Mouse (Mus musculus) CH12.LX (cell line): ENCODE data around the gene Mcm5.

ENCODE experiments used
- CTCF ChIP-seq, 2 experiments: IDR thresholded peaks in 1 of 2; conservative IDR thresholded peaks in 1 of 2; 2 replicates each; pipeline ENCODE4 v1.5.1; 2011 to 2012; ENCODE audit warnings: low read depth in 2 of 2, low read length in 2 of 2, improper control_type of control experiment in 1 of 2, inconsistent platforms in 1 of 2, mild to moderate bottlenecking in 1 of 2, moderate library complexity in 1 of 2
- E2F4 ChIP-seq: IDR thresholded peaks from 2 replicates; pipeline ENCODE4 v1.6.1; 2011; ENCODE audit warnings: low read depth, low read length, improper control_type of control experiment; ENCODE audit not compliant: insufficient replicate concordance
- GABPA ChIP-seq: IDR thresholded peaks from 2 replicates; pipeline ENCODE4 v1.6.1; 2012; ENCODE audit warnings: low read depth, low read length, improper control_type of control experiment, inconsistent platforms; ENCODE audit not compliant: insufficient replicate concordance
- HCFC1 ChIP-seq: IDR thresholded peaks from 2 replicates; pipeline ENCODE4 v1.6.1; 2012; ENCODE audit warnings: low read depth, mild to moderate bottlenecking, inconsistent platforms, low read length, improper control_type of control experiment
- MAX ChIP-seq: IDR thresholded peaks from 2 replicates; pipeline ENCODE4 v1.6.1; 2011; ENCODE audit warnings: low read length, improper control_type of control experiment
- MEF2A ChIP-seq: IDR thresholded peaks from 2 replicates; pipeline ENCODE4 v1.6.1; 2014; ENCODE audit warnings: low read depth, mild to moderate bottlenecking, inconsistent platforms, low read length, improper control_type of control experiment, borderline replicate concordance
- MYC ChIP-seq: IDR thresholded peaks from 2 replicates; pipeline ENCODE4 v1.6.1; 2011; ENCODE audit warnings: low read depth, mild to moderate bottlenecking, improper control_type of control experiment, low read length
- POLR2A ChIP-seq: IDR thresholded peaks from 2 replicates; pipeline ENCODE4 v1.6.1; 2011; ENCODE audit warnings: low read depth, mild to moderate bottlenecking, improper control_type of control experiment, low read length
- POLR2AphosphoS2 ChIP-seq: IDR thresholded peaks from 2 replicates; pipeline ENCODE4 v1.6.1; 2011; ENCODE audit warnings: low read depth, low read length, improper control_type of control experiment
- SMC3 ChIP-seq: IDR thresholded peaks from 2 replicates; pipeline ENCODE4 v1.6.1; 2011; ENCODE audit warnings: low read depth, low read length, improper control_type of control experiment
- TBP ChIP-seq: conservative IDR thresholded peaks from 2 replicates; pipeline ENCODE4 v1.6.1; 2011; ENCODE audit warnings: low read depth, low read length, improper control_type of control experiment
- TCF12 ChIP-seq: IDR thresholded peaks from 2 replicates; pipeline ENCODE4 v1.6.1; 2014; ENCODE audit warnings: low read depth, mild to moderate bottlenecking, inconsistent platforms, low read length, improper control_type of control experiment
- USF1 ChIP-seq: IDR thresholded peaks from 2 replicates; pipeline ENCODE4 v1.6.1; 2014; ENCODE audit warnings: low read depth, mild to moderate bottlenecking, inconsistent platforms, low read length, improper control_type of control experiment
- USF2 ChIP-seq: conservative IDR thresholded peaks from 2 replicates; pipeline ENCODE4 v1.6.1; 2011; ENCODE audit warnings: low read depth, low read length, improper control_type of control experiment

DNA sequence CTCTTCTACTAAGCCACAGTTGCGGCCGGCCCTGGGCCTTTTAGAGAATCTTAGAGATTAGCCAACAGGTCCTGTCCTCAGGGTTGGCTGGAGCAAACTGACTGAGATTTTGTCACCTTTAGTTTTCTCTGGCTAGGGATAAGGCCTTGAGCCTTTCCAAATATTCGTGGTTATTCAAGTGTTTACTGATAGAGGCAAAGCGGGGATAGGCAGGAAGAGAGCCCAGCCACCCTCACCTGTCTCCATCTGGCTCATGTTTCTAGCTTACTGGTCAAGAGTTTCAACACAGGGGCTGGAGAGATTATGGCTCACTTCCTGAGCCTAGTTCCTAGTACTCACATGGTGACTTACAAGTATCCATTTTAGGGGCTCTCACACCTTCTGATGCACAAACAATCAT, 6.4 kb upstream of the Mcm5 start:
- no peak for TF ChIP-seq POLR2A
- no peak for TF ChIP-seq POLR2AphosphoS2
- TF ChIP-seq TBP, result no peak
- no peak for TF ChIP-seq MYC
- no peak for TF ChIP-seq TCF12
- no peak for TF ChIP-seq USF1
- TF ChIP-seq SMC3, result no peak
- TF ChIP-seq HCFC1, result no peak
- TF ChIP-seq CTCF (conservative IDR thresholded peaks at IDR 0.05 in 1 of 2, IDR thresholded peaks at IDR 0.05 in 1 of 2; ENCODE audit: low read depth in 2 of 2, low read length in 2 of 2), result no peak
- TF ChIP-seq USF2, result no peak
- no peak for TF ChIP-seq MEF2A
- no peak for TF ChIP-seq MAX
- no peak for TF ChIP-seq GABPA
- no peak for TF ChIP-seq E2F4
